Mouse (Mus musculus) gastrocnemius, postnatal 14 days (tissue): ENCODE data around the gene Zfp280b. TPM values are rescaled to one million over a fixed set of nuclear protein-coding genes. Genes with fewer than 3 reads are reported as not detected.

Experiments
- microRNA-seq, 2 experiments: library from miRNA; unstranded; fragments of <30 nt; microRNA quantifications; one replicate each; pipeline ENCODE4 v1.2.0; 2021
- total RNA-seq, 2 experiments: library from RNA; stranded (reverse); gene quantifications; 2 replicates each; pipeline ENCODE4 v1.2.3; 2021

Gene Zfp280b
- total RNA-seq, 2 experiments from 2014 or later = 7.5 TPM

Small RNAs within 50 kb of the gene (microRNA-seq; reads per million reads assigned to microRNA genes)
- gene Mir6409 = 0 reads per million in 2 experiments

Other genes with a start within 250 kb of the Zfp280b start
- 1 to 10 TPM; 7.0 to 8.2 TPM for gene Gstt1, start 234.1 kb upstream of the Zfp280b start, total RNA-seq
- not detected for gene Gstt4, start 210.1 kb upstream of the Zfp280b start, total RNA-seq
- gene Gstt2, start 195.2 kb upstream of the Zfp280b start, total RNA-seq = 1 to 10 TPM; 5.6 to 6.9 TPM
- 100 to 1,000 TPM; 155 to 170 TPM for gene Mif, start 172.4 kb upstream of the Zfp280b start, total RNA-seq
- gene Derl3, start 139.2 kb upstream of the Zfp280b start, total RNA-seq = not detected
- 10 to 100 TPM; 17.7 to 28.0 TPM for gene Smarcb1, start 111.0 kb upstream of the Zfp280b start, total RNA-seq
- 1,000 to 10,000 TPM in 1 of 2 experiments, 100 to 1,000 TPM in 1; 861 to 1,001 TPM for gene Chchd10, start 99.5 kb upstream of the Zfp280b start, total RNA-seq
- 1 to 10 TPM; 3.5 to 4.8 TPM for gene Mmp11, start 96.2 kb upstream of the Zfp280b start, total RNA-seq
- gene Gm867, start 92.0 kb upstream of the Zfp280b start, total RNA-seq = not detected
- not detected for gene Vpreb3, start 89.6 kb upstream of the Zfp280b start, total RNA-seq
- gene Gm5134, start 78.1 kb upstream of the Zfp280b start, total RNA-seq = not detected
- gene Slc5a4b, start 78.3 kb downstream of the Zfp280b start, total RNA-seq = not detected
- gene Slc5a4a, start 114.8 kb downstream of the Zfp280b start, total RNA-seq = not detected
- gene Prmt2, start 205.2 kb downstream of the Zfp280b start, total RNA-seq = 1 to 10 TPM; 4.1 to 5.8 TPM
- gene S100b, start 221.2 kb downstream of the Zfp280b start, total RNA-seq = 1 to 10 TPM; 2.4 to 7.4 TPM